Mouse (Mus musculus) gastrocnemius, adult 18-20 months (tissue): ENCODE results near the gene Slc35g3. TPM values are rescaled to one million over a fixed set of nuclear protein-coding genes. Genes with fewer than 3 reads are reported as not detected.
"Not testable (repeated sequence)": the region's sequence is repeated elsewhere in the genome, so short reads cannot be mapped to it uniquely, and the experiment has no call there.

ENCODE experiments used
- DNase-seq: peaks from one replicate; pipeline ENCODE4 v3.0.0; 2021; ENCODE audit warnings: low spot score
- total RNA-seq, 2 experiments: library from RNA; stranded (reverse); gene quantifications; 2 replicates each; pipeline ENCODE4 v1.2.3; 2021

Gene Slc35g3
- total RNA-seq, 2 experiments from 2014 or later: not detected

GRCm38 (mm10) chr11:69757303-69758089, 4.3 kb downstream of the Slc35g3 start:
- no peak for DNase-seq

DNA sequence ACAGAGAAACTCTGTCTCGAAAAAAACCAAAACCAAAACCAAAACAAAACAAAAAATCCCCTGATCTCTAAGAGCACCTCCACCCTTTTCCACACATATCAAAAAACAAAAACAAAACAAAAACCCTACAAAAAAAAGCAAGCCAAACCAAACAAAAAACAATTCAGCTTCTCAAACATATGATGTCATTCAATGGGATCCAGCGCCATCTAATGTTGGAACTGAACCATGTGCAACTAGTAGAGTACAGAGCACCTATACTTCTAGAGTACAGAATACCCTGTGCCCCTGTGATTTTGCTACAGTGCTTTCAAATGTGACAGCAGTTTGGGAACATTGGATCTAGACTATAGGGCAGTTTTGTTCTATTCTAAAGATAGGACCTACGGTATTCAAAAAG, 7.1 kb downstream of the Slc35g3 start:
- DNase-seq: peak; percentile 68

- no peak for DNase-seq
These were observed 7.5 kb downstream of the Slc35g3 start for GRCm38 (mm10) chr11:69754233-69754632.

DNA sequence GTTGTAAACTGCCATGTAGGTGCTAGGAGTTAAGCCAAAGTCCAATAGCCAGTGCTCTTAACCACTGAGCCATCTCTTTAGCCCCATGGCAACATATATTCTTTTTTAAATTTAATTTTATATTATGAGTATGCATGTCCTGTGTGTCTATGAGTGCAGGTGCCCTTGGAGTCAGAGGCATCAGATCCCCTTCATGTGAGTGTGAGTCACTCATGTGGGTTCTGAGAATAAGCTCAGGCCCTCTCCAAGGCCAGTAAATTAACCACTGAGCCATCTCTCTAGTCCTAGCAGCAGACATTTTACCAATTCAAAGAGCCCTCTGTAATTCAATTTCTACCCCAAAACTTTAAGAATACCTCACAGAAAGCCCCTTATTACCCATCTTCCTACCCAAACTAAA, 9.1 kb downstream of the Slc35g3 start:
- DNase-seq: no peak

- no peak for DNase-seq
These were observed 10.1 kb downstream of the Slc35g3 start for GRCm38 (mm10) chr11:69751635-69752034.

DNA sequence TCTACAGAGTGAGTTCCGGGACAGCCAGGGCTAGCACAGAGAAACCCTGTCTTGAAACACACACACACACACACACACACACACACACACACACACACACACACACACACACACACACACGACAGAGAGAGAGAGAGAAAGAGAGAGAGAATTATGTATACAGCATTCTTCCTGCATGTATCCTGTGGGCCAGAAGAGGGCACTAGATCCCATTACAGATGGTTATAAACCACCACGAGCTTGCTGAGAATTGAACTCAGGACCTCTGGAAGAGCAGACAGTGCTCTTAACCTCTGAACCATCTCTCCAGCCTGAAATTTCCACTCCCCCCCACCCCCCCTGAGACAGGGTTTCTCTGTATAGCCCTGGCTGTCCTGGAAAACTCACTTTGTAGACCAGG, 30.4 kb downstream of the Slc35g3 start:
- DNase-seq: not testable (repeated sequence)

GRCm38 (mm10) chr11:69729063-69729462, 32.7 kb downstream of the Slc35g3 start:
- peak; percentile 62 for DNase-seq

- DNase-seq: no peak
These were observed 35.8 kb downstream of the Slc35g3 start for GRCm38 (mm10) chr11:69725951-69726350.

- no peak for DNase-seq
These were observed 38.7 kb downstream of the Slc35g3 start for GRCm38 (mm10) chr11:69723074-69723473.

DNA sequence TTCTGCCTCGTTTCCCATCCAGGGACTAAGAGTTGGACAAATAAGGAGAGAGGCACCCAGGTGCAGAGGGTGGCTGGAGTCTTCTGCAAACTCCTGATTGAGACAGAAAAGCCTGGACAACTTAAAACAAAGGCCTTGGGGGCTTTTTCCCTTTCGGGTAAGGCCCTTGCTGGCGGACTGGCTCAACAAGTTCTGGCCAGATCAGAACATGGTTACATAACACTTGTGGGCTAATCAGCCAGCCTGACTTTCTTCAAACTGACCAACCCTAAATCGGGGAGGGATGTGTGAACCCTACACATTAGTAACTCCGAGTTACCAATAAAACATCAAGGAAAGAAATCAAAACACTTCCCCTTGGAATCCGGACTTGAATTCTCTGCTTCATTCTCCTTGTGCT, 40.9 kb downstream of the Slc35g3 start:
- no peak for DNase-seq

- no peak for DNase-seq
These were observed 42.3 kb downstream of the Slc35g3 start for GRCm38 (mm10) chr11:69719423-69719822.

- DNase-seq: no peak
These were observed 43.1 kb downstream of the Slc35g3 start for GRCm38 (mm10) chr11:69718661-69719060.

- no peak for DNase-seq
These were observed 44.8 kb downstream of the Slc35g3 start for GRCm38 (mm10) chr11:69716953-69717352.

DNA sequence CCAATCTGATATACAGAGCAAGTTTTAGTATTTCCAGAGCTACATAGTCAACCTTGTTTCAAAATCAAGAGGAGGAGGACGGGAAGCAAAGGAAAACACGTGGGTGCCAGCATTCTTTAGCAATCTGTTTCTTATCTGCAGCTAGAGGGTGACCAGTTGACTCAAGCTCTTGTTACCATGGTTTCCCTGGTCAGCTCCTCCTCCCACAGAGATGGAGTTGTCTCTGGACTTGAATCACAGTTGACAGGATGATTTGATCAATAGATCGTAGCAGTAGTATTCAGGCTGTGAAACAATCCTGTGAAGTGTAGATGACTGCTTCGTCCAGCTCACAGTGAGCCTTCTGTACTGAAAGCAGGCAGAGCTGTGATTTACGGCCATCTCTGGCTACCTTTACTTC, 45.8 kb downstream of the Slc35g3 start:
- DNase-seq: no peak

DNA sequence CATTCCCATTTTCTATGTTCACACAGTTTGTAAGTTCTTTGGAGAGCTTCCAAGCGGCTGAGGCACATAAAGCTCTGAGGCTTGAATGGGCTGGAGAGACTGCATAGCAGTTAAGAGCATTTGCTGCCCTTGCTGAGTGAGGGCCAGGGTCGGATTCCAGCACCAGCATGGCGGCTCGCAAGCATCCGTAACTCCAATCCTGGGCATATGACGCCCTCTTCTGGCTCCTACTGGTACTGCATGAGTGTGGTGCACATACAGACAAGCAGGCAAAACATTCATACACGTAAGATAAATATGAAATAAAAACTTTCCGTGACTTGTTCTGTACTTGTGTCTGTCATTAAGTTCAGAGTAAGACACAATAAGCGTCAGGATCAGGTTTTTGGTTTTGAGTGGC, 46.3 kb downstream of the Slc35g3 start:
- DNase-seq: no peak

- DNase-seq: no peak
These were observed 47.0 kb downstream of the Slc35g3 start for GRCm38 (mm10) chr11:69714636-69715329.

- DNase-seq: no peak
These were observed 48.7 kb downstream of the Slc35g3 start for GRCm38 (mm10) chr11:69712954-69713672.

DNA sequence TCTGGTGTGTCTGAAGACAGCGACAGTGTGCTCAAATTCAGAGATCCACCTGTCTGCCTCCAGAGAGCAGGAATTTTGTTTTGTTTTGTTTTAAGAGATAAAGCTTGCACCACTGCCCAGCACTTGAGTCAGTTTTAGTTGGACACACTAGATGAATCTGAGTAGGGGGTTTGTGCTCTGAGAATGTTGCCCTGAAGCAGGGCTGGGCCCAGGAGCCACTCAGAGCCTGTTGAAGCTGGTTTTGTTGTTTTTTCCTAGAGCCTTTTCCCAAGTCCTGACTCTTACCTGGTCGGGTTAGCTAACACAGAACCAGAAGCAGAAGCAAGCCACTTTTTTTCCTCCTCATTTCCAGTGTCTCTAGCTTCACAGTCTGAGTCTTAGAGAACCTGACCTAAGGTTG, 50.7 kb downstream of the Slc35g3 start:
- no peak for DNase-seq

GRCm38 (mm10) chr11:69710470-69710869, 51.3 kb downstream of the Slc35g3 start:
- no peak for DNase-seq
